Mouse (Mus musculus): ENCODE measurements around the gene Tbc1d2. TPM values are rescaled to one million over a fixed set of nuclear protein-coding genes. Genes with fewer than 3 reads are reported as not detected.

Tbc1d2 gene
- polyA plus RNA-seq (2015; fragmentation: Nextera tagmentation; extraction: Ambion mirVana): 12.7 and 13.7 TPM in 2 replicates

DNA sequence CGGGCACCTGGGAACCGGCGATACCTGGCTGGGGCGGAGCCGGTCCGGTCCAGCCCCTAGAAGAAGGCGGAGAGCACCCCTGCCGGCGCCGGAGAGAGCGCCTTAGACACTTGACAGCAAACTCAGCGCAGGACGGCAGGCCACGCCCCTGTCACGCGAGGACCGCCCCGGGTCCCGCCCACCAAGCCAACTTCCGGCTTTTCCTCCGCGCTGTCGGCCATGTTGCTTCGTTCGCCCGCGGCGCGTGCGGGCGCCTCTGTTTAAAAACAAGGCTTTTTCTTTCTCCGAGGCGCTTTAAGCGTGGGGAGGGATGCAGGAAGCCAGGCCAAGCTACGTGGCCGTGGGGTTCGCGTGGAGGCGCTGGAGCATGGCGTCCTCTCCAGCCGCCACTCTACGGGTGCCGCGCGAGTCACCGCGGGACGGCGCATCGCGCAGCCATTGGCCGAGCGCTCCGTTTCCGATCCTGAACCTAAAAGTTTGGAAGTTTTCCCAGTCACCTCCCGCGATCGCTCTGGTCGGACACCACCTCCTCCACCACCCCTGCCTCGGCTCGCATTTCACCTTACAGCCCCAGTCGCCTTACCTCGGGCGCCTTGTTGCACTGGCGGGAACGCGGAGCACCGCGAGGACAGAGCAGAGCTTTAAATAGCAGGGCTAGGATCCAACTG, at the start of gene Tbc1d2:
TSS of gene Tbc1d2 (minus strand) at position 124 of the 668 bp plus-strand sequence.

GRCm38 (mm10) chr4:46601844-46602423, 48.1 kb downstream of the Tbc1d2 start, which contains the start of gene Coro2a:
Coro2a (minus strand) TSS chr4:46602202.

Other genes with a start within 250 kb of the Tbc1d2 start
- 0.35 and 0.56 TPM in 2 replicates for gene Hemgn, start 236.7 kb downstream of the Tbc1d2 start, polyA plus RNA-seq (2015; fragmentation: Nextera tagmentation; extraction: Ambion mirVana)
- gene Anp32b, start 199.3 kb downstream of the Tbc1d2 start, polyA plus RNA-seq (2015; fragmentation: Nextera tagmentation; extraction: Ambion mirVana): 114 and 126 TPM in 2 replicates
- 46.2 and 49.6 TPM in 2 replicates for gene Nans, start 161.0 kb downstream of the Tbc1d2 start, polyA plus RNA-seq (2015; fragmentation: Nextera tagmentation; extraction: Ambion mirVana)
- 3.2 and 4.1 TPM in 2 replicates for gene Trim14, start 114.1 kb downstream of the Tbc1d2 start, polyA plus RNA-seq (2015; fragmentation: Nextera tagmentation; extraction: Ambion mirVana)
- 3.3 and 5.2 TPM in 2 replicates for gene Coro2a, start 48.0 kb downstream of the Tbc1d2 start, polyA plus RNA-seq (2015; fragmentation: Nextera tagmentation; extraction: Ambion mirVana)